25 mouse cellular contexts compared by ENCODE assay signal in genomic region chr5:74040541-74040940, GRCm38 (mm10). TPM values are rescaled to one million over a fixed set of nuclear protein-coding genes. Genes with fewer than 3 reads are reported as not detected.
A peak's percentile ranks its signal among the peaks of the same experiment; 100 is the strongest.
DNase-seq lines count a peak whose midpoint lies in the region; ATAC-seq lines count a peak whose summit lies in the region.
"Had no signal": no experiment of that assay in that cellular context is flagged by ENCODE, and none has a peak within 500 bp of the region (broad histone marks: within the 10 kb centered on the region; RNA-seq: fewer than 3 reads in every experiment).

No protein-coding gene starts in this region.

- peaks cover 9% of the 10 kb centered on the region for H3K36me3 ChIP-seq in hindbrain, embryonic 10.5 days
- no peaks in the 10 kb centered on the region for H3K36me3 ChIP-seq in hindbrain, embryonic 14.5 days (replicated peaks; ENCODE audit: control insufficient read depth, insufficient read depth)

- peaks cover 17% of the 10 kb centered on the region for H3K4me1 ChIP-seq in hindbrain, embryonic 10.5 days (replicated peaks)
- H3K4me1 ChIP-seq in hindbrain, embryonic 14.5 days (replicated peaks; ENCODE audit: control insufficient read depth, insufficient read depth, low read length): no peaks in the 10 kb centered on the region

- ATAC-seq in hindbrain, embryonic 14.5 days (ENCODE audit: low FRiP score): no peak
- ATAC-seq: CD4-positive, CD25-positive, alpha-beta regulatory T cell, adult 4 months; forebrain, embryonic 14.5 days; forebrain, postnatal 0 days; hindbrain, embryonic 16.5 days; intestine, embryonic 15.5 days had no signal

- intact Hi-C loops in gastrocnemius, postnatal 14 days (cut with DNase I; ENCODE audit: low total_unique reads): no loop called here

- DNase-seq in hindbrain, embryonic 10.5 days (ENCODE audit: low spot score): no peak
- DNase-seq in hindbrain, embryonic 14.5 days (ENCODE audit: low spot score): no peak
- peak; percentile 57 for DNase-seq in right cerebral cortex, adult 18-20 months
- DNase-seq in right cerebral cortex, postnatal 4 days: no peak
- DNase-seq in telencephalon, adult 2 months (ENCODE audit: low read depth, low spot score): peak; percentile 63
- DNase-seq in gastrocnemius, postnatal 14 days: no peak
- DNase-seq: adrenal gland, adult 2 months; adrenal gland, postnatal 14 days; cerebellum, adult 18-20 months; cerebellum, adult 9-10 months; cerebellum, postnatal 14 days; forebrain, postnatal 0 days; gastrocnemius, postnatal 36 days; heart, adult 2 months; heart, postnatal 14 days; heart, postnatal 4 days had no signal

- H3K9me3 ChIP-seq in hindbrain, embryonic 10.5 days: no peaks in the 10 kb centered on the region
- H3K9me3 ChIP-seq in hindbrain, embryonic 14.5 days (ENCODE audit: control insufficient read depth, low read length): no peaks in the 10 kb centered on the region
- H3K9me3 ChIP-seq: embryonic facial prominence, embryonic 12.5 days; embryonic facial prominence, embryonic 15.5 days; heart, embryonic 10.5 days; heart, embryonic 13.5 days; hindbrain, embryonic 12.5 days; intestine, embryonic 15.5 days had no signal

- H3K27me3 ChIP-seq in hindbrain, embryonic 10.5 days (ENCODE audit: insufficient read depth, poor library complexity, severe bottlenecking): no peaks in the 10 kb centered on the region
- no peaks in the 10 kb centered on the region for H3K27me3 ChIP-seq in hindbrain, embryonic 14.5 days (ENCODE audit: control insufficient read depth, insufficient read depth, low read length)
- H3K27me3 ChIP-seq: embryonic facial prominence, embryonic 12.5 days; embryonic facial prominence, embryonic 15.5 days; heart, embryonic 13.5 days; hindbrain, embryonic 12.5 days; intestine, embryonic 15.5 days had no signal

- peak overlapping the region; percentile 8; the same call in 1 of the 2 replicates for H3K27ac ChIP-seq in hindbrain, embryonic 10.5 days
- H3K27ac ChIP-seq in hindbrain, embryonic 14.5 days: no peak overlapping the region
- H3K27ac ChIP-seq: embryonic facial prominence, embryonic 12.5 days; embryonic facial prominence, embryonic 15.5 days; heart, adult 2 months; heart, embryonic 10.5 days; heart, embryonic 13.5 days; hindbrain, embryonic 12.5 days; intestine, embryonic 15.5 days had no signal

- H3K9ac ChIP-seq in hindbrain, embryonic 14.5 days: no peak overlapping the region
- H3K9ac ChIP-seq: embryonic facial prominence, embryonic 12.5 days; embryonic facial prominence, embryonic 15.5 days; forebrain, postnatal 0 days; heart, embryonic 13.5 days; hindbrain, embryonic 12.5 days; intestine, embryonic 15.5 days had no signal

- no peak overlapping the region for H3K4me2 ChIP-seq in hindbrain, embryonic 14.5 days (replicated peaks)
- H3K4me2 ChIP-seq: embryonic facial prominence, embryonic 12.5 days; embryonic facial prominence, embryonic 15.5 days; heart, embryonic 13.5 days; hindbrain, embryonic 12.5 days; intestine, embryonic 15.5 days had no signal

- H3K4me3 ChIP-seq in hindbrain, embryonic 10.5 days: no peak overlapping the region
- H3K4me3 ChIP-seq in hindbrain, embryonic 14.5 days (replicated peaks; ENCODE audit: low read length): no peak overlapping the region
- H3K4me3 ChIP-seq: embryonic facial prominence, embryonic 12.5 days; embryonic facial prominence, embryonic 15.5 days; heart, adult 2 months; heart, embryonic 10.5 days; heart, embryonic 13.5 days; hindbrain, embryonic 12.5 days; intestine, embryonic 15.5 days had no signal

- WGBS in hindbrain, embryonic 10.5 days: 82% methylated on average over 4 of the region's 4 CpGs
- WGBS in hindbrain, embryonic 14.5 days: 92% methylated on average over 4 of the region's 4 CpGs

RNA-seq across cellular contexts. Expression of gene Usp46, which starts 27.7 kb away (rescaled TPM):
- 27.6 and 31.2 TPM in 2 replicates for polyA plus RNA-seq in hindbrain, embryonic 10.5 days (2016; fragmentation: Nextera tagmentation; extraction: Ambion mirVana)
- polyA plus RNA-seq in hindbrain, embryonic 14.5 days (2014; fragmentation: Nextera tagmentation; extraction: Ambion mirVana): 41.1 and 48.7 TPM in 2 replicates
- total RNA-seq in gastrocnemius, postnatal 14 days (2021): 10 to 100 TPM; 13.4 to 14.4 TPM

Comparison
In these comparisons a context has a peak if more than half of its experiments do, and no peak if none do; other contexts are left out.
1. DNase-seq: peak in right cerebral cortex, adult 18-20 months (single experiment) and telencephalon, adult 2 months (single experiment); none in hindbrain, embryonic 10.5 days (single experiment), hindbrain, embryonic 14.5 days (single experiment), right cerebral cortex, postnatal 4 days (single experiment) and gastrocnemius, postnatal 14 days (single experiment).